Mouse (Mus musculus): ENCODE data around the gene Mars2. TPM values are rescaled to one million over a fixed set of nuclear protein-coding genes. Genes with fewer than 3 reads are reported as not detected.

The Mars2 gene
- 2.4 TPM for polyA plus RNA-seq (2017; shearing (Covaris generic))

GRCm38 (mm10) chr1:55236890-55237642 lies at the start of gene Mars2:
TSS of gene Mars2 (plus strand) at chr1:55237177.

GRCm38 (mm10) chr1:55226011-55226857 lies 10.7 kb upstream of the Mars2 start, which contains the start of gene Rftn2:
TSS of gene Rftn2 (minus strand) at chr1:55226782.

Other genes with a start within 250 kb of the Mars2 start
- 670 TPM for gene Sf3b1, start 209.7 kb upstream of the Mars2 start, polyA plus RNA-seq (2017; shearing (Covaris generic))
- gene Coq10b, start 184.4 kb upstream of the Mars2 start, polyA plus RNA-seq (2017; shearing (Covaris generic)) = 25.6 TPM
- gene Hspe1, start 149.0 kb upstream of the Mars2 start, polyA plus RNA-seq (2017; shearing (Covaris generic)) = 205 TPM
- gene Hspd1, start 148.9 kb upstream of the Mars2 start, polyA plus RNA-seq (2017; shearing (Covaris generic)) = 208 TPM
- 113 TPM for gene Mob4, start 105.9 kb upstream of the Mars2 start, polyA plus RNA-seq (2017; shearing (Covaris generic))
- gene Rftn2, start 10.4 kb upstream of the Mars2 start, polyA plus RNA-seq (2017; shearing (Covaris generic)) = 5.7 TPM
- gene Boll, start 126.3 kb downstream of the Mars2 start, polyA plus RNA-seq (2017; shearing (Covaris generic)) = 0.84 TPM
- 3.6 TPM for gene Plcl1, start 168.7 kb downstream of the Mars2 start, polyA plus RNA-seq (2017; shearing (Covaris generic))